Mouse (Mus musculus): ENCODE data around the gene Apba2. TPM values are rescaled to one million over a fixed set of nuclear protein-coding genes. Genes with fewer than 3 reads are reported as not detected.

Apba2 gene
- polyA plus RNA-seq, 1 experiment from 2014 or later = 1.1 TPM

GRCm38 (mm10) chr7:64633916-64634315, 132.4 kb downstream of the Apba2 start:
- no peak for ATAC-seq
- no peaks in the 10 kb centered on the region for H3K27me3 ChIP-seq (replicated peaks; ENCODE audit: insufficient read depth, low read length)
- H3K4me1 ChIP-seq (ENCODE audit: insufficient read depth, low read depth, low read length) = no peaks in the 10 kb centered on the region
- H3K4me3 ChIP-seq (ENCODE audit: low read depth, low read length) = no peak overlapping the region
- no peak for TF ChIP-seq CTCF (IDR thresholded peaks at IDR 0.05)
- TF ChIP-seq EP300 (IDR thresholded peaks at IDR 0.05) = no peak
- H3K9me3 ChIP-seq (ENCODE audit: low read length) = no peaks in the 10 kb centered on the region
- 64% methylated on average over 5 of the region's 5 CpGs for WGBS
- H3K9ac ChIP-seq (replicated peaks; ENCODE audit: low read depth) = no peak overlapping the region
- no peak for DNase-seq (ENCODE audit: low spot score)
- H3K36me3 ChIP-seq (ENCODE audit: insufficient read depth, low read length) = no peaks in the 10 kb centered on the region
- no peak overlapping the region for H3K27ac ChIP-seq (ENCODE audit: low read length)
- H3K4me2 ChIP-seq (replicated peaks; ENCODE audit: low read depth, low read length) = no peak overlapping the region

GRCm38 (mm10) chr7:64634482-64634881, 133.0 kb downstream of the Apba2 start:
- Histone ChIP-seq H3K27ac (ENCODE audit: low read length) (no peak overlapping the region), H3K4me3 (ENCODE audit: low read depth, low read length) (no peak overlapping the region), H3K36me3 (ENCODE audit: insufficient read depth, low read length) (no peaks in the 10 kb centered on the region), H3K4me2 (replicated peaks; ENCODE audit: low read depth, low read length) (no peak overlapping the region), H3K4me1 (ENCODE audit: insufficient read depth, low read depth, low read length) (no peaks in the 10 kb centered on the region), H3K9me3 (ENCODE audit: low read length) (no peaks in the 10 kb centered on the region), H3K9ac (replicated peaks; ENCODE audit: low read depth) (no peak overlapping the region), H3K27me3 (replicated peaks; ENCODE audit: insufficient read depth, low read length) (no peaks in the 10 kb centered on the region)
- no peak for DNase-seq (ENCODE audit: low spot score)
- TF ChIP-seq EP300 (IDR thresholded peaks at IDR 0.05) = no peak
- no peak for TF ChIP-seq CTCF (IDR thresholded peaks at IDR 0.05)
- ATAC-seq = no peak

- no peak for TF ChIP-seq EP300 (IDR thresholded peaks at IDR 0.05)
- TF ChIP-seq CTCF (IDR thresholded peaks at IDR 0.05) = no peak
These were observed 137.4 kb downstream of the Apba2 start for GRCm38 (mm10) chr7:64638922-64639321.

GRCm38 (mm10) chr7:64640651-64641050, 139.1 kb downstream of the Apba2 start:
- DNase-seq (ENCODE audit: low spot score) (no peak), ATAC-seq (no peak)
- Histone ChIP-seq H3K36me3 (ENCODE audit: insufficient read depth, low read length) (no peaks in the 10 kb centered on the region), H3K27ac (ENCODE audit: low read length) (no peak overlapping the region), H3K4me2 (replicated peaks; ENCODE audit: low read depth, low read length) (no peak overlapping the region), H3K4me1 (ENCODE audit: insufficient read depth, low read depth, low read length) (no peaks in the 10 kb centered on the region), H3K27me3 (replicated peaks; ENCODE audit: insufficient read depth, low read length) (no peaks in the 10 kb centered on the region), H3K4me3 (ENCODE audit: low read depth, low read length) (no peak overlapping the region), H3K9me3 (ENCODE audit: low read length) (no peaks in the 10 kb centered on the region), H3K9ac (replicated peaks; ENCODE audit: low read depth) (no peak overlapping the region)
- TF ChIP-seq EP300 (IDR thresholded peaks at IDR 0.05) = no peak
- no peak for TF ChIP-seq CTCF (IDR thresholded peaks at IDR 0.05)
- WGBS = 93% methylated on average over 3 of the region's 3 CpGs

More at GRCm38 (mm10) chr7:64638922-64639321, 137.4 kb downstream of the Apba2 start:
- no peaks in the 10 kb centered on the region for H3K27me3 ChIP-seq (replicated peaks; ENCODE audit: insufficient read depth, low read length)
- H3K9me3 ChIP-seq (ENCODE audit: low read length) = no peaks in the 10 kb centered on the region
- H3K27ac ChIP-seq (ENCODE audit: low read length) = no peak overlapping the region
- WGBS = 58% methylated on average over 4 of the region's 4 CpGs
- ATAC-seq = no peak
- DNase-seq (ENCODE audit: low spot score) = no peak
- no peaks in the 10 kb centered on the region for H3K36me3 ChIP-seq (ENCODE audit: insufficient read depth, low read length)
- H3K4me3 ChIP-seq (ENCODE audit: low read depth, low read length) = no peak overlapping the region
- H3K4me2 ChIP-seq (replicated peaks; ENCODE audit: low read depth, low read length) = no peak overlapping the region
- H3K4me1 ChIP-seq (ENCODE audit: insufficient read depth, low read depth, low read length) = no peaks in the 10 kb centered on the region
- H3K9ac ChIP-seq (replicated peaks; ENCODE audit: low read depth) = no peak overlapping the region

GRCm38 (mm10) chr7:64642903-64643302, 141.4 kb downstream of the Apba2 start:
- H3K9ac ChIP-seq (replicated peaks; ENCODE audit: low read depth) = no peak overlapping the region
- no peak overlapping the region for H3K4me2 ChIP-seq (replicated peaks; ENCODE audit: low read depth, low read length)
- ATAC-seq = no peak
- WGBS = 58% methylated on average over 1 of the region's 1 CpGs
- H3K27ac ChIP-seq (ENCODE audit: low read length) = no peak overlapping the region
- no peaks in the 10 kb centered on the region for H3K4me1 ChIP-seq (ENCODE audit: insufficient read depth, low read depth, low read length)
- no peaks in the 10 kb centered on the region for H3K27me3 ChIP-seq (replicated peaks; ENCODE audit: insufficient read depth, low read length)
- no peaks in the 10 kb centered on the region for H3K36me3 ChIP-seq (ENCODE audit: insufficient read depth, low read length)
- no peak for DNase-seq (ENCODE audit: low spot score)
- no peaks in the 10 kb centered on the region for H3K9me3 ChIP-seq (ENCODE audit: low read length)
- no peak overlapping the region for H3K4me3 ChIP-seq (ENCODE audit: low read depth, low read length)
- TF ChIP-seq CTCF (IDR thresholded peaks at IDR 0.05) (no peak), EP300 (IDR thresholded peaks at IDR 0.05) (no peak)

GRCm38 (mm10) chr7:64645458-64645857, 144.0 kb downstream of the Apba2 start:
- WGBS = 46% methylated on average over 3 of the region's 3 CpGs
- Histone ChIP-seq H3K4me1 (ENCODE audit: insufficient read depth, low read depth, low read length) (no peaks in the 10 kb centered on the region), H3K4me2 (replicated peaks; ENCODE audit: low read depth, low read length) (no peak overlapping the region), H3K27ac (ENCODE audit: low read length) (no peak overlapping the region), H3K36me3 (ENCODE audit: insufficient read depth, low read length) (no peaks in the 10 kb centered on the region), H3K4me3 (ENCODE audit: low read depth, low read length) (no peak overlapping the region), H3K27me3 (replicated peaks; ENCODE audit: insufficient read depth, low read length) (no peaks in the 10 kb centered on the region), H3K9me3 (ENCODE audit: low read length) (no peaks in the 10 kb centered on the region), H3K9ac (replicated peaks; ENCODE audit: low read depth) (no peak overlapping the region)
- DNase-seq (ENCODE audit: low spot score) (no peak), ATAC-seq (no peak)
- TF ChIP-seq EP300 (IDR thresholded peaks at IDR 0.05) (no peak), CTCF (IDR thresholded peaks at IDR 0.05) (no peak)

- DNase-seq (ENCODE audit: low spot score) = no peak
- H3K27ac ChIP-seq (ENCODE audit: low read length) = no peak overlapping the region
- no peaks in the 10 kb centered on the region for H3K36me3 ChIP-seq (ENCODE audit: insufficient read depth, low read length)
- no peak overlapping the region for H3K9ac ChIP-seq (replicated peaks; ENCODE audit: low read depth)
- no peak for TF ChIP-seq EP300 (IDR thresholded peaks at IDR 0.05)
- no peak for TF ChIP-seq CTCF (IDR thresholded peaks at IDR 0.05)
- H3K4me1 ChIP-seq (ENCODE audit: insufficient read depth, low read depth, low read length) = no peaks in the 10 kb centered on the region
- no peak overlapping the region for H3K4me3 ChIP-seq (ENCODE audit: low read depth, low read length)
- WGBS = 68% methylated on average over 6 of the region's 6 CpGs
- no peak overlapping the region for H3K4me2 ChIP-seq (replicated peaks; ENCODE audit: low read depth, low read length)
- H3K27me3 ChIP-seq (replicated peaks; ENCODE audit: insufficient read depth, low read length) = no peaks in the 10 kb centered on the region
- ATAC-seq = no peak
- H3K9me3 ChIP-seq (ENCODE audit: low read length) = no peaks in the 10 kb centered on the region
These were observed 144.5 kb downstream of the Apba2 start for GRCm38 (mm10) chr7:64646046-64646445.
